Mouse (Mus musculus): ENCODE data around the gene Trib3.
"Not testable (repeated sequence)": the region's sequence is repeated elsewhere in the genome, so short reads cannot be mapped to it uniquely, and the experiment has no call there.

Gene Trib3

GRCm38 (mm10) chr2:152307186-152307585 lies 36.6 kb downstream of the Trib3 start:
- no peak for DNase-seq (ENCODE audit: low spot score)

- DNase-seq (ENCODE audit: low spot score), result no peak
These were observed 38.4 kb downstream of the Trib3 start for GRCm38 (mm10) chr2:152305480-152305879.

DNA sequence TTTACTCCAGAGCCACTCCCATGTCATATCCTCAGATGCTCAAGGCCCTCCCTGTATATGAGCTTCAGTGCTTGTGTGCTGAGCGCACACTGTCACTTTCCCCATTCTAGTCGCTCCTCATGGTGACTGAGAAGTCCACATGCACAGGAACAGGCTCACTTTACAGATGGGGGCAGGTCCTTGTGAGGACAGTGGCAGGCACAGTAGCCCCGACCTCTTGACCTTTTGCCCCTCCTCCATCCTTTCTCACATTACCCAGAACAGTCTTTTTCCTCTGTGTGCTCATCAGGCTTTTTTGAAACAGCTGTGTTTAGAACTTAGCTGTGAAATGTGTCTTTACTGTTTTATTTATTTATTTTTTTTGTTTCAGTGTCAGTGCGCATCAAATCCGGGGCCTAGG lies 40.1 kb downstream of the Trib3 start:
- DNase-seq (ENCODE audit: low spot score), result no peak

- DNase-seq (ENCODE audit: low spot score), result no peak
These were observed 41.0 kb downstream of the Trib3 start for GRCm38 (mm10) chr2:152302862-152303261.

DNA sequence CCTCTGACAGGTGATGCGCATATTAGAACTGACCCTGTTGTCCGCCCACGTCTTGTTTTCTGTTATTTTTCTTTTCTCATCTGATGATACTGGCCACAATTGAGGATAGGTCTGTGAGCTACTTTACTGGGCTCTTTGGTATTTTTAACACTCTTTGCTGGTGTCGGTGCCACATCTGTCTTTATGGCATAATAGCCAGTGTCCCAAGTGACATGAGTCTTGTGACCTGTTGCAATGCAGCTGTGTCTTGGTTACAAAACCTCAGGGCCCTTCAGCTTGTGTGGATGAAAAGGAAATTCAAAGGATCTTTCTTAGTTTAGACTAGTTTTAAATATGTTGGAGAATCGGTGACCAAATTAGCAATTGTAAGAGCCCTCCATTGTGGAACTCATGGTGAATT lies 49.3 kb downstream of the Trib3 start:
- DNase-seq (ENCODE audit: low spot score), result no peak

DNA sequence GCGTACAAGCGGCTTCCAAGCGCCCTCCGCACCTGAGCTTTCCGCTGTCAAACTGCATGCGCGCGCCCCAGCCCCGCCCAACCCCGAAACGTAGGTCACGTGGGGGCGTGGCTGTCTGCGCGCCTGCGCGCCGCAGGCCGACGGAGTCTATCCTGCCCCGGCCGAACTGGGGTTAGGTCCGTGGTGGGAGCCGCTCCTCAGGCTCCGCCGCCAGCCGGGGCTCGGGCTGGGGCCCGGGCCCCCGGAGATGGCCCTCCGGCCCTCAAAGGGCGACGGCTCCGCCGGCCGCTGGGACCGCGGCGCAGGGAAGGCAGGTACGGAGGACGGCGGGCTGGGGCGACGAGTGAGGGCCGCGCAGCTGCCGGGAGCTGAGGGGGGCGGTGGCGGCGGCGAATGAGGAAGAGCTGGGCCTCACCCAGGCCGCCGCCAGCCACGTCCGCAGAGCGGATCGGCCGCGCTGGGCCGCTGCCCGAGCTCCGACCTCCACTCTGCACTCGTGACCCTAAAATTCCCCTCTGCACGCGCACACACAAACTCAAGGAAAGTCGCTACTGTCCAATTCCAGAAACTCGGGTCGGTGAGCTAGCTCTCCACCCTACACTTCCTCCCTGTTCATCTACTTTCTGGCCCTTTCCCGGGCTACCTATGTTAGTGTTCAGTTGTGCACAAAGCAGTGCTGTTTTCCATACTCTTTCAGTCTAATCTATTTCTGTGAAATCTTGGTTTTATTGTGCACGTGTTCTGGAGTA lies 49.9 kb downstream of the Trib3 start, which contains the start of gene Tbc1d20:
Gene Tbc1d20 (plus strand): TSS at position 102 of the 749 bp plus-strand sequence.
- peak; percentile 91 for DNase-seq (ENCODE audit: low spot score)

GRCm38 (mm10) chr2:152293179-152293726 lies 50.6 kb downstream of the Trib3 start:
- DNase-seq (ENCODE audit: low spot score), result no peak

DNA sequence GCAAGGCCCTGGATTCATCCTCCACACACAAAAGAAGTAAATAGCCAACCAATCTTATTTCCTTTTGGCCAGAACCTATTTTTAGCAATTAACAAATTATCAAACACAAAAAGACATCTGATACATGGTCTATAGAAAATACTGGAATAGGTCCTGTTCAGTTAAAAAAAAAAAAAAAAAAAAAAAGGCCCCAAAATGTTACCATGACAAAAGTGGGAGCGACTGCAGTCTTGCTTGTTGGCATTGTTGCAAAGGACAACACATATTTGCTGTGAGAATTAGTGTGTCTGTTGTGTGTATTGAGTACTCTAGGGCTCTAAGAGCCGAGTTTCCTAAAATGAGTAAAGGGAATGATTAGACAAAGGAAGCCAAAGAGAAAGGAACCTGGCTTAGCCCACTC lies 51.4 kb downstream of the Trib3 start:
- DNase-seq (ENCODE audit: low spot score), result no peak

DNA sequence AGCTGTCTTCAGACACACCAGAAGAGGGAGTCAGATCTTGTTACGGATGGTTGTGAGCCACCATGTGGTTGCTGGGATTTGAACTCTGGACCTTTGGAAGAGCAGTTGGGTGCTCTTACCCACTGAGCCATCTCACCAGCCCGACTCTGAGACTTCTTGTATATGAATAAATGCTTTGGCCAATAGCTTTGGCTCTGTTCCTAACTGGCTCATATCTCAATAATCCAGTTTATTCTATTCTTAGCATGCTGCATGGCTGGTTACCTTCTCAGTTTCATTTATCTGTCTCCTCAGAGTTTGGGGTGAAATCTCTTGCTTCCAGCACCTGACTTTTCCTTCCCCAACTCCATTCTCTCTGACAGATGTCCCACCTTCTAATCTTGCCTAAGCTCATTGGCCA lies 54.2 kb downstream of the Trib3 start:
- DNase-seq (ENCODE audit: low spot score), result not testable (repeated sequence)

GRCm38 (mm10) chr2:152288046-152288445 lies 55.8 kb downstream of the Trib3 start:
- no peak for DNase-seq (ENCODE audit: low spot score)

- DNase-seq (ENCODE audit: low spot score), result no peak
These were observed 56.3 kb downstream of the Trib3 start for GRCm38 (mm10) chr2:152287560-152287959.

Data from spleen, adult 12 weeks (tissue).